Mouse (Mus musculus) midbrain, embryonic 16.5 days (tissue): ENCODE measurements at regions not wholly inside any gene's neighbourhood (a gene's known extent, or its start where the extent isn't known, plus 50 kb on each side); places are given as distances from the start of the nearest gene placed in this dataset.

Experiments used
- ATAC-seq: fragments of 200-750 bp; cut with Nextera tagmentation; 2 replicates; pipeline ENCODE4 v1.8.0; 2017; ENCODE audit warnings: moderate TSS enrichment
- H3K27ac ChIP-seq: fragments of 300-500 bp; sonication (generic); 2 replicates; pipeline ENCODE4 v1.5.1; 2014; ENCODE audit warnings: mild to moderate bottlenecking, low read length, mixed read lengths
- H3K27me3 ChIP-seq: fragments of 300-500 bp; sonication (generic); 2 replicates; pipeline ENCODE4 v1.6.1; 2014; ENCODE audit warnings: low read depth, low read length, mixed read lengths; ENCODE audit not compliant: control insufficient read depth, insufficient read depth
- H3K36me3 ChIP-seq: fragments of 300-500 bp; sonication (generic); 2 replicates; pipeline ENCODE4 v1.6.1; 2014; ENCODE audit warnings: mild to moderate bottlenecking, low read length, moderate library complexity, mixed read lengths; ENCODE audit not compliant: control insufficient read depth, insufficient read depth
- H3K4me1 ChIP-seq: fragments of 300-500 bp; sonication (generic); 2 replicates; pipeline ENCODE4 v1.6.1; 2014; ENCODE audit warnings: mild to moderate bottlenecking, low read length, mixed read lengths; ENCODE audit not compliant: control insufficient read depth, insufficient read depth
- H3K4me2 ChIP-seq: fragments of 300-500 bp; sonication (generic); 2 replicates; pipeline ENCODE4 v1.6.1; 2014; ENCODE audit warnings: mild to moderate bottlenecking, low read length, mixed read lengths
- H3K4me3 ChIP-seq: fragments of 300-500 bp; sonication (generic); 2 replicates; pipeline ENCODE4 v1.5.1; 2014; ENCODE audit warnings: low read depth, mild to moderate bottlenecking, low read length, moderate library complexity, mixed read lengths
- H3K9ac ChIP-seq: fragments of 300-500 bp; sonication (generic); 2 replicates; pipeline ENCODE4 v1.6.1; 2014; ENCODE audit warnings: low read depth, low read length, mixed read lengths
- H3K9me3 ChIP-seq: fragments of 300-500 bp; sonication (generic); replicated peaks from 2 replicates; pipeline ENCODE4 v1.6.1; 2014; ENCODE audit warnings: mild to moderate bottlenecking, low read length, mixed read lengths; ENCODE audit not compliant: control insufficient read depth, poor library complexity, severe bottlenecking
- whole genome bisulfite sequencing: fragments of 180-500 bp; shearing (Covaris S2); extraction: QIAGEN DNeasy Blood & Tissue Kit; methylation state at CpG from one replicate; pipeline ENCODE4 v1.1.7; 2014; 5-methylcytosine and 5-hydroxymethylcytosine counted together

DNA sequence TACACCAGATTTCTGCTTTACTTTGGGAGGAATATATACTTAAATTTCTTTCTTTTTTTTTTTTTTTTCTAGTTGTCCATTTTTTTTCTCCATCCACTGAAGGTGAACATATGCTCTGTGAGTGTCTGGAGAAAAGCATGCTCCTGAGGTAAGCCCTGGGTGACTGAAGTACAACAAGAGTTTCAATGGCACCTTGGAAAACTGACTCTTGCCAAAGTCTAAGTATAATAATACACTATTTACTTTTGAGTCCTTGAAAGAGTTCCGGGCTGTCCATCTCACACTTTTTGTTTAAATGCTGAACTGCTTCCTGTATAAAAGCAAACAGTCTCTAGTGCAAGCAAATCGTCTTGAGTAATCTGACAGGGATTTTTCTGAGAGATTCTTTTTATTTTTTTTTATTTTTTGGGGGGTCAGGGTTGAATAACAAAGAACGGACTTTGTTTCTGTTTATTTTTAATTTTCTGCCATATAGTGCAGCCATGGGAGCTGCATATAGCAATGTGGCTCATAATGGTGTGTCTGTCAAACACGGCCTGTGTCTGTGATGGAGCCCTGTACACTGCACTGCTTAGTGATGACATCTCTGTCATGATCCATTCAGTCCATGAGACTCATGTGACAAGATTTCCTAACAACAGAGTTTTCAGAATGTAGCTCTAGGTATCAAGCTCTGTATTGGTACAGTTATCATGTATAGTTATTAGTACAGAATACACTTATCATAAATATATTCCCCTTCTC is 119.3 kb downstream of the Btg1 start:
- ATAC-seq, result no peak
- H3K9ac ChIP-seq, result no peak overlapping the region
- H3K4me1 ChIP-seq, result no peaks in the 10 kb centered on the region
- H3K4me2 ChIP-seq, result no peak overlapping the region
- no peak overlapping the region for H3K27ac ChIP-seq
- H3K36me3 ChIP-seq, result no peaks in the 10 kb centered on the region
- no peak overlapping the region for H3K4me3 ChIP-seq
- H3K9me3 ChIP-seq, result no peaks in the 10 kb centered on the region
- WGBS, result 77% methylated on average over 4 of the region's 4 CpGs
- no peaks in the 10 kb centered on the region for H3K27me3 ChIP-seq

DNA sequence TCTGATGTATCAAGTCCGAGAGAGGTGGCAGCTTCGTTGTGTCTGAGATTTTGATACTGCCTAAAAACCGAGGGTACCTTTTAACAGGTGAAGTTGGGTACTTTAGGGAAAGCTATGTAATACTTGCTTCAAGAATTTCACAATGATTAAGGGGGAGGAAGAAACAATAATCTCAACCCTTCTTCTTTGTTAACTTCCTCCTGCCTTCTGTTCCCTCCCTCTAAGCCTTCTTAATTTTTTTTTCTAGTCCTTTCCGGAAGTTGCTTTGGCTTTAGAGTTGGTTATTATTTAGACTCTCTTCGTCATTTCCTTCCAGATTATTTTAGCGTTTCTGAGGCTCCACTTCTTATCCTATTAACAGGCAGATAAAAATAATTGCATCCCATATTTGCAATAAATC is 121.2 kb downstream of the Btg1 start:
- no peak overlapping the region for H3K27ac ChIP-seq
- H3K27me3 ChIP-seq, result no peaks in the 10 kb centered on the region
- 91% methylated on average over 6 of the region's 6 CpGs for WGBS
- H3K9me3 ChIP-seq, result no peaks in the 10 kb centered on the region
- H3K9ac ChIP-seq, result no peak overlapping the region
- H3K4me1 ChIP-seq, result no peaks in the 10 kb centered on the region
- no peak overlapping the region for H3K4me3 ChIP-seq
- H3K4me2 ChIP-seq, result no peak overlapping the region
- no peaks in the 10 kb centered on the region for H3K36me3 ChIP-seq
- ATAC-seq, result no peak

DNA sequence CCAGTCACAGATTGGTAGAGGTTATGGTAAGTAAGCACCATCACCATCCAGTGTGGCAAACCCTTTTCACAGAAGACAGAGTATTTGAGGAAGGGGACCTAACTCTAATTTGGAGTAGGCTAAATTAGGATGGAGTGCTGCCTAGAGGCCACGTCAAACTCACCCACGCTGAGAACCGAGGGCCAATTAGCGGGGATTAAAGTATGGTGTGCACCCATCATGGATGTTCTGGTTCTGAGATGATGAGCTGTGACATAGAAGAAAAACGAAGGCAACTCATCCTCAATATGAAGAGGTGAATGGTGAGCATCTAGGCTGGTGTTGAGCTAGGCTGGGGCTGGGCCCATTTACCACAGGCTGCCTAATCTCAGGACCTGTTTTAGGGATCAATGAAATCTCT is 121.8 kb downstream of the Btg1 start:
- Histone ChIP-seq H3K4me3 (no peak overlapping the region), H3K4me1 (no peaks in the 10 kb centered on the region), H3K9ac (no peak overlapping the region), H3K4me2 (no peak overlapping the region), H3K27me3 (no peaks in the 10 kb centered on the region), H3K9me3 (no peaks in the 10 kb centered on the region), H3K27ac (no peak overlapping the region), H3K36me3 (no peaks in the 10 kb centered on the region)
- no peak for ATAC-seq
- 94% methylated on average over 5 of the region's 5 CpGs for WGBS

DNA sequence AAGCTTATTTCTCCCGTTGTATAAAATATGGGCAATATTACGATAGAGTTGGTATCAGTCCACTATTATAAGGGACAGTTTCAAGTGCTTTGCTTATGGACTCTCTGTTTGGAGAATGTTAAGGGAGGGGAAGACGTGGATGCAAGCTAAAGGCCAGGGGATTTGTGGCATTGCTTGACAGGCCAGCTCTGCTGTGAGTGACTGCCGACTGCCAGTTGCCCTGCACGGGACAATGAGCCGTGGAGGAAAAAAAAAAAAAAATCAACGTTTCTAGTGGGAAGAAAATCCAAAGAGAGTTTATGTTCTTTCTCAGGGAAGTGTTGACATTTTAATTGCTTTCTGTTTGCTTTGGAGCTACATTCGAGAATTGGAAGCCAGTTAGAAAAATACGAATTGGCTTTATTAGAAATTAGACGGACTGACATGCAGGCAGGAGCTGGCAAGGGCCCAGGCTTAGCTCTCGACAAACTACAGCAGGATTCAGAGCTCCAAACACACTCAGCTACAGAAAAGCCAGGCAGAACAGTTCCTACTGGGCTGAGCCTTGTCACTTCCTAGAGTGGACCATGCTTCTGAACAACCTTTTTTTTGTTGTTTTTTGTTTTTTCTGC is 127.5 kb downstream of the Btg1 start:
- H3K4me1 ChIP-seq, result no peaks in the 10 kb centered on the region
- no peak overlapping the region for H3K9ac ChIP-seq
- no peak overlapping the region for H3K4me3 ChIP-seq
- no peak for ATAC-seq
- H3K27ac ChIP-seq, result no peak overlapping the region
- WGBS, result 40% methylated on average over 11 of the region's 11 CpGs
- H3K36me3 ChIP-seq, result no peaks in the 10 kb centered on the region
- no peaks in the 10 kb centered on the region for H3K9me3 ChIP-seq
- H3K27me3 ChIP-seq, result no peaks in the 10 kb centered on the region
- H3K4me2 ChIP-seq, result no peak overlapping the region

DNA sequence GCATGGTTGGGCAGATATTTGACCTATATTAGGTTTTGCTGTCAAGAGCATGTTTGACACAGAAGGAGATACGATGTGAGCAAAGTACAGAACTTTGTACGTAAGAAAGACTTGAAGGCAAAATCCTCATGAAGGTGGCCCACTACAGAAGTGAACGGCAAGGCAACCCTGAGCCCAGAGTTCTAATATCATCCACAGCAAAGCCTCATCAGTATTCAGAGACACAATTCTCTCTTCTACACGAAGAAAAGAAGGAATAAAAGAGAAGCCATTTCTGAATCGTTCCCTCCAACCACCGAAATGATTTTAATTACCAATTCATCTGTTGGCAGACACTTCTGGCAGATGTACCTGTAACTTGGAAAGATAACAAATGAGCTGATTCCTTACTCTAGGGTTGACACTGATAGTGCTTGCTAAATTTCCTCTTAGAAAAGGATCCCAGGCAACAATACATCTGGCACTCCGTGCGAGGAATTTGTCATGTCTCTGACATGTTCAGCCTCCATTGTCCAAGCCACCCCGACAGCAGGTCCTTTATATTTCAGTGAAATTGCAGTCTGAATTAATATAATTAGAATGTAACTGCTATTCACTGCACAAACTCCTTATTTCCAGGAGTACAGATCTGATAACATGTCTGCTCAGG is 130.3 kb downstream of the Btg1 start:
- no peak overlapping the region for H3K4me2 ChIP-seq
- H3K9ac ChIP-seq, result no peak overlapping the region
- H3K27ac ChIP-seq, result no peak overlapping the region
- no peak for ATAC-seq
- no peaks in the 10 kb centered on the region for H3K27me3 ChIP-seq
- H3K36me3 ChIP-seq, result no peaks in the 10 kb centered on the region
- H3K4me1 ChIP-seq, result peaks cover 7% of the 10 kb centered on the region
- WGBS, result 65% methylated on average over 9 of the region's 9 CpGs
- H3K4me3 ChIP-seq, result no peak overlapping the region
- no peaks in the 10 kb centered on the region for H3K9me3 ChIP-seq

DNA sequence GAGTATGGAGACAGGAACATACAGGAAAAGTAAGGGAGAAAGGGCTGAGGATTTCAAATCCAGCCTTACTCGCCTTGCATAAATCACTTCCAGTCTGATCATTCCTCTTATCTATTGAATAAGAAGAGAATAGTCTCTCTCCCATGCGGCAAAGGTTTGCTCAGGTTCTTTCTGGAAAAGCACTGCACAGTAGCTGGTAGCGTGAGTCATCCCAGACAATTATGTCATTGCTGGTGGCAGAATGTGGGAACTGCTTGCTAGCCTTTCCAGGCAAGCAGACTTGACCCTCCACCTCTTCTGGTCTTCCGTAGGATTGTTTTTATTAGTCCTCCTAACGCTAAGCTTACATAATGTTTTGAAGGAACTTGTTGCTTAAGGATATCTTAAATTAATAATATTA is 134.1 kb downstream of the Btg1 start:
- H3K36me3 ChIP-seq, result no peaks in the 10 kb centered on the region
- H3K9me3 ChIP-seq, result no peaks in the 10 kb centered on the region
- ATAC-seq, result no peak
- 64% methylated on average over 5 of the region's 5 CpGs for WGBS
- no peaks in the 10 kb centered on the region for H3K27me3 ChIP-seq
- no peak overlapping the region for H3K27ac ChIP-seq
- H3K4me1 ChIP-seq, result peaks cover 11% of the 10 kb centered on the region
- no peak overlapping the region for H3K9ac ChIP-seq
- no peak overlapping the region for H3K4me3 ChIP-seq
- no peak overlapping the region for H3K4me2 ChIP-seq

DNA sequence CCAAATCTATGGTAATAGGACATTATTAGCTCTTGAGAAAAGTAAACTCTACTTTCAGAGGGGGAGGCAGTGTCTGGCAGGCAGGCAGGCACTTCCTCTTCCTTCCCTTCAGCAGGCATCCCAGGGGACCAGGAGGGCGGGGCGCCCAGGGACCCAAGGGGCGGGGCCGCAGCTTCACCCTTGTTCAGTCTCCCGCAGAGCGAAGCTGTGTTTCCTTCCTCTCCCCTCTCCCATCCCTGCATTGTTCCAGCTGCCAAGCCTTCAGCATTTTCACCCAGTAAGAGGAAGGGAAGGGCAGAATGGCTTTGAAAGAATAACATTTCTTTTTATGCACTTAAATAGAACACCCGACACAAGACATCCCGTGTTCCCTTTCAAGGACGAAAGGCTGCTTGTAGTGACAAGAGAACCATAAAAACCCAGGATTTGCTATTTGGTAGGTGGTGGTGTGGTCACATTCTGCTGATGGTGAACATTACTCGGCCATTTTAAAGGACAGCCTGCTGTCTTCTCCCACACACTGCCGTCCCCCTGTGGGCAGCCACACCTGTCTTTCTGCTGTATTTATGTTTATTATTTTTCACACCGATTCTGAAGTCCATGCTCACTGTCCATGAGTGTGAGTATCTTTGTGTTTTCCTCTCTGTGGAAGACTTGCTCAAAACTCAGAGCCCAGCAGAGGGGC is 134.9 kb downstream of the Btg1 start:
- Histone ChIP-seq H3K27ac (peak overlapping the region; percentile 52), H3K27me3 (no peaks in the 10 kb centered on the region), H3K4me3 (no peak overlapping the region), H3K4me1 (peaks cover 11% of the 10 kb centered on the region), H3K36me3 (no peaks in the 10 kb centered on the region), H3K4me2 (peak overlapping the region; percentile 39), H3K9ac (0 out of 2 replicates have a peak overlapping the region, but pooled peaks have one; percentile 25), H3K9me3 (no peaks in the 10 kb centered on the region)
- 11% methylated on average over 12 of the region's 12 CpGs for WGBS
- ATAC-seq, result 0 out of 2 replicates have a peak, but pooled peaks have one; percentile 39

DNA sequence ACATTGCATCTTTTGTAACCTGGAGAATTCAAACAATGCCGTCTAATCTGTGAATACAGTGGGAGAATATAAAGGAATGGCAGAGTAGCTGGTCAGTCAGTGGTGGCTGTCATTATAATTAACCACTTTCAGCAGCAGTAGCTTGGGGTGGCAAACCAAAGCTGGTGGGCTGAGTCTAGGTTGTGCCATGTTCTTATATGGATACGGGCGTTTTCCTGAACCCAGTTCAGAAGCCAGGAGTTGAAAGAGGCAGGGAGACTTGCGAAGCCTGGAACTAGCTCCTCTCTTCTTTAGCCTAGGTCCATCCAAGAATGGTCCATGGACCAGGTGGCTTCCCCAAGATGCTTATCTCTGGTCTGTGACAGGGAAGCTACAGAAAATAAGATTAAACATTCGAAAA is 135.7 kb downstream of the Btg1 start:
- no peaks in the 10 kb centered on the region for H3K27me3 ChIP-seq
- no peak overlapping the region for H3K4me2 ChIP-seq
- no peak overlapping the region for H3K9ac ChIP-seq
- H3K9me3 ChIP-seq, result no peaks in the 10 kb centered on the region
- no peak for ATAC-seq
- H3K4me3 ChIP-seq, result no peak overlapping the region
- no peak overlapping the region for H3K27ac ChIP-seq
- no peaks in the 10 kb centered on the region for H3K36me3 ChIP-seq
- WGBS, result 88% methylated on average over 5 of the region's 5 CpGs
- peaks cover 11% of the 10 kb centered on the region for H3K4me1 ChIP-seq

DNA sequence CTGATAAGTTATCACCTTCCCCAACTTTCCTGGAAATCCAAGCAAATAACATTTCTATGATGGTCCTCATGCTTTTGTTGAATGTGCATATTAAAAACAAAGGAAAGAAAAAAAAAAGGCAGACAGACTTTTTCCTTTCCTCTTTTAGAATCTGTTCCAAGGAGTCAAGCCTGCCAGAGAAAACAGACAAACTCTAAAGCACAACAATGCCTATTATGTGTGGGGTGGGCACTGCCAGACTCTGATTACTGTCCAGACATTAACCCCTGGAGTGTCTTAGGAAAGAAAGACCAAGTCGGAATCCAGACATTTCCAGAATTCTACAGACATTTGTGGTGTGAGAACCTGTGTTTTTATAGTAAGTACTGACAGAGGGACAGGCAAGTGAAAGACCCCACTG is 136.7 kb downstream of the Btg1 start:
- peaks cover 11% of the 10 kb centered on the region for H3K4me1 ChIP-seq
- WGBS, result 29% methylated on average over 1 of the region's 1 CpGs
- H3K9ac ChIP-seq, result no peak overlapping the region
- no peaks in the 10 kb centered on the region for H3K36me3 ChIP-seq
- no peaks in the 10 kb centered on the region for H3K27me3 ChIP-seq
- H3K4me3 ChIP-seq, result no peak overlapping the region
- no peak for ATAC-seq
- H3K9me3 ChIP-seq, result no peaks in the 10 kb centered on the region
- no peak overlapping the region for H3K27ac ChIP-seq
- H3K4me2 ChIP-seq, result no peak overlapping the region
